Mouse (Mus musculus) adrenal gland, postnatal 25 days (tissue): ENCODE data around the gene Nfib. TPM values are rescaled to one million over a fixed set of nuclear protein-coding genes. Genes with fewer than 3 reads are reported as not detected.
A peak's percentile ranks its signal among the peaks of the same experiment; 100 is the strongest.

Experiments
- DNase-seq: peaks from one replicate; pipeline ENCODE4 v3.0.0; 2021; ENCODE audit warnings: mixed read lengths
- total RNA-seq: library from RNA; stranded (reverse); gene quantifications from 2 replicates; pipeline ENCODE4 v1.2.3, GENCODE M21; 2021

The Nfib gene
- total RNA-seq, 1 experiment from 2014 or later: 134 TPM

- DNase-seq: no peak
These were observed 315.0 kb downstream of the Nfib start for GRCm38 (mm10) chr4:82390545-82390944.

- no peak for DNase-seq
These were observed 315.7 kb downstream of the Nfib start for GRCm38 (mm10) chr4:82389876-82390275.

- no peak for DNase-seq
These were observed 317.9 kb downstream of the Nfib start for GRCm38 (mm10) chr4:82387620-82388019.

GRCm38 (mm10) chr4:82386222-82386993 is 319.1 kb downstream of the Nfib start:
- DNase-seq: no peak

- no peak for DNase-seq
These were observed 319.9 kb downstream of the Nfib start for GRCm38 (mm10) chr4:82385638-82386037.

GRCm38 (mm10) chr4:82383991-82384731 is 321.4 kb downstream of the Nfib start:
- DNase-seq: peak; percentile 26

- no peak for DNase-seq
These were observed 322.2 kb downstream of the Nfib start for GRCm38 (mm10) chr4:82383346-82383745.

- DNase-seq: no peak
These were observed 323.8 kb downstream of the Nfib start for GRCm38 (mm10) chr4:82381786-82382185.

- no peak for DNase-seq
These were observed 325.0 kb downstream of the Nfib start for GRCm38 (mm10) chr4:82380578-82380977.

GRCm38 (mm10) chr4:82378050-82378449 is 327.5 kb downstream of the Nfib start:
- DNase-seq: no peak

- DNase-seq: no peak
These were observed 327.9 kb downstream of the Nfib start for GRCm38 (mm10) chr4:82377621-82378020.

- DNase-seq: no peak
These were observed 331.0 kb downstream of the Nfib start for GRCm38 (mm10) chr4:82374560-82374959.

- no peak for DNase-seq
These were observed 333.3 kb downstream of the Nfib start for GRCm38 (mm10) chr4:82372217-82372616.

- DNase-seq: no peak
These were observed 334.1 kb downstream of the Nfib start for GRCm38 (mm10) chr4:82371471-82371870.

GRCm38 (mm10) chr4:82369011-82369776 is 336.4 kb downstream of the Nfib start:
- no peak for DNase-seq

GRCm38 (mm10) chr4:82368091-82368775 is 337.3 kb downstream of the Nfib start:
- no peak for DNase-seq

GRCm38 (mm10) chr4:82364696-82365385 is 340.7 kb downstream of the Nfib start:
- DNase-seq: no peak

- DNase-seq: no peak
These were observed 341.6 kb downstream of the Nfib start for GRCm38 (mm10) chr4:82363951-82364350.

GRCm38 (mm10) chr4:82362294-82362693 is 343.3 kb downstream of the Nfib start:
- no peak for DNase-seq

- no peak for DNase-seq
These were observed 345.5 kb downstream of the Nfib start for GRCm38 (mm10) chr4:82360081-82360511.

GRCm38 (mm10) chr4:82359110-82359509 is 346.4 kb downstream of the Nfib start:
- no peak for DNase-seq

- no peak for DNase-seq
These were observed 356.5 kb downstream of the Nfib start for GRCm38 (mm10) chr4:82349006-82349405.
